Mouse (Mus musculus) MEL (cell line): ENCODE data around the gene Proser1. TPM values are rescaled to one million over a fixed set of nuclear protein-coding genes. Genes with fewer than 3 reads are reported as not detected.

ENCODE experiments used
- DNase-seq: peaks from one replicate; pipeline ENCODE4 v3.0.0; 2011; ENCODE audit warnings: low read depth, low spot score
- H3K27ac ChIP-seq: 2 replicates; pipeline ENCODE4 v1.5.1; 2012; ENCODE audit warnings: low read depth, mild to moderate bottlenecking, control low read depth, low read length, moderate library complexity; ENCODE audit not compliant: control insufficient read depth
- H3K27me3 ChIP-seq, 2 experiments: fragments of 150-350 bp in 1 of 2; sonication (generic) in 1 of 2; 2 replicates each; pipeline ENCODE4 v1.6.1; 2012; ENCODE audit warnings: low read length in 2 of 2, mild to moderate bottlenecking in 2 of 2, improper control_type of control experiment in 1 of 2, moderate library complexity in 1 of 2; ENCODE audit not compliant: insufficient read depth in 2 of 2, control insufficient read depth in 1 of 2
- H3K36me3 ChIP-seq, 2 experiments: 2 replicates each; pipeline ENCODE4 v1.6.1; 2012 to 2014; ENCODE audit warnings: low read length in 2 of 2, improper control_type of control experiment in 1 of 2, inconsistent platforms in 1 of 2, mild to moderate bottlenecking in 1 of 2; ENCODE audit not compliant: insufficient read depth in 2 of 2, control insufficient read depth in 1 of 2
- H3K4me1 ChIP-seq, 2 experiments: fragments of 150-350 bp in 1 of 2; sonication (generic) in 1 of 2; 2 replicates each; pipeline ENCODE4 v1.6.1; 2012; ENCODE audit warnings: low read length in 2 of 2, improper control_type of control experiment in 1 of 2, mild to moderate bottlenecking in 1 of 2; ENCODE audit not compliant: insufficient read depth in 2 of 2, control insufficient read depth in 1 of 2
- H3K4me3 ChIP-seq, 2 experiments: fragments of 150-350 bp in 1 of 2; sonication (generic) in 1 of 2; 2 replicates each; pipeline ENCODE4 v1.5.1; 2012; ENCODE audit warnings: low read depth in 2 of 2, low read length in 2 of 2, mild to moderate bottlenecking in 2 of 2, moderate library complexity in 2 of 2, control low read depth in 1 of 2, improper control_type of control experiment in 1 of 2; ENCODE audit not compliant: control insufficient read depth in 1 of 2, insufficient read depth in 1 of 2
- H3K79me2 ChIP-seq: 2 replicates; pipeline ENCODE4 v1.6.1; 2012; ENCODE audit warnings: mild to moderate bottlenecking, low read length, moderate library complexity; ENCODE audit not compliant: control insufficient read depth, poor library complexity, insufficient read depth
- H3K9ac ChIP-seq: 2 replicates; pipeline ENCODE4 v1.6.1; 2012; ENCODE audit warnings: low read depth, mild to moderate bottlenecking, control low read depth, low read length, moderate library complexity; ENCODE audit not compliant: control insufficient read depth, poor library complexity, severe bottlenecking
- H3K9me3 ChIP-seq: fragments of 150-350 bp; sonication (generic); replicated peaks from 2 replicates; pipeline ENCODE4 v1.6.1; 2012; ENCODE audit warnings: mild to moderate bottlenecking, low read length, improper control_type of control experiment, moderate library complexity; ENCODE audit not compliant: insufficient read depth
- BHLHE40 ChIP-seq: IDR thresholded peaks from 2 replicates; pipeline ENCODE4 v1.6.1; 2012; ENCODE audit warnings: low read depth, mild to moderate bottlenecking, inconsistent platforms, low read length, improper control_type of control experiment, borderline replicate concordance
- CHD2 ChIP-seq: IDR thresholded peaks from 2 replicates; pipeline ENCODE4 v1.6.1; 2011; ENCODE audit warnings: low read length, improper control_type of control experiment
- CTCF ChIP-seq, 3 experiments: IDR thresholded peaks in 2 of 3; conservative IDR thresholded peaks in 1 of 3; 2 replicates each; pipeline ENCODE4 v1.5.1; 2011 to 2012; ENCODE audit warnings: low read length in 3 of 3, low read depth in 2 of 3, mild to moderate bottlenecking in 2 of 3, improper control_type of control experiment in 1 of 3, inconsistent platforms in 1 of 3, mixed read lengths in 1 of 3, moderate library complexity in 1 of 3; ENCODE audit not compliant: control insufficient read depth in 1 of 3, insufficient read depth in 1 of 3, poor library complexity in 1 of 3, severe bottlenecking in 1 of 3
- ELF1 ChIP-seq: IDR thresholded peaks from 2 replicates; pipeline ENCODE4 v1.6.1; 2014; ENCODE audit warnings: low read depth, mild to moderate bottlenecking, inconsistent platforms, low read length, improper control_type of control experiment, moderate library complexity
- GATA1 ChIP-seq: IDR thresholded peaks from 2 replicates; pipeline ENCODE4 v1.6.1; 2011; ENCODE audit warnings: low read depth, low read length, improper control_type of control experiment
- HCFC1 ChIP-seq: IDR thresholded peaks from 2 replicates; pipeline ENCODE4 v1.6.1; 2012; ENCODE audit warnings: low read depth, mild to moderate bottlenecking, inconsistent platforms, low read length, improper control_type of control experiment, moderate library complexity
- JUND ChIP-seq: IDR thresholded peaks from 2 replicates; pipeline ENCODE4 v1.6.1; 2011; ENCODE audit warnings: low read depth, mild to moderate bottlenecking, improper control_type of control experiment, low read length
- MAFK ChIP-seq: IDR thresholded peaks from 2 replicates; pipeline ENCODE4 v1.6.1; 2011; ENCODE audit warnings: low read depth, mild to moderate bottlenecking, low read length, improper control_type of control experiment, borderline replicate concordance
- MAZ ChIP-seq: IDR thresholded peaks from 2 replicates; pipeline ENCODE4 v1.6.1; 2012; ENCODE audit warnings: low read depth, mild to moderate bottlenecking, inconsistent platforms, low read length, improper control_type of control experiment
- MXI1 ChIP-seq: IDR thresholded peaks from 2 replicates; pipeline ENCODE4 v1.6.1; 2011; ENCODE audit warnings: mild to moderate bottlenecking, low read depth, low read length, improper control_type of control experiment
- MYB ChIP-seq: IDR thresholded peaks from 2 replicates; pipeline ENCODE4 v1.6.1; 2011; ENCODE audit warnings: mild to moderate bottlenecking, low read depth, low read length, improper control_type of control experiment
- MYC ChIP-seq: IDR thresholded peaks from 2 replicates; pipeline ENCODE4 v1.6.1; 2011; ENCODE audit warnings: low read depth, mild to moderate bottlenecking, low read length, improper control_type of control experiment, moderate library complexity
- NELFE ChIP-seq: IDR thresholded peaks from 2 replicates; pipeline ENCODE4 v1.6.1; 2011; ENCODE audit warnings: low read depth, low read length, improper control_type of control experiment
- POLR2AphosphoS2 ChIP-seq: IDR thresholded peaks from 2 replicates; pipeline ENCODE4 v1.6.1; 2011; ENCODE audit warnings: low read length, improper control_type of control experiment
- RAD21 ChIP-seq: IDR thresholded peaks from 2 replicates; pipeline ENCODE4 v1.6.1; 2011; ENCODE audit warnings: mild to moderate bottlenecking, low read depth, low read length, improper control_type of control experiment
- SIN3A ChIP-seq: IDR thresholded peaks from 2 replicates; pipeline ENCODE4 v1.6.1; 2012; ENCODE audit warnings: low read length, improper control_type of control experiment, inconsistent platforms
- SMC3 ChIP-seq: IDR thresholded peaks from 2 replicates; pipeline ENCODE4 v1.6.1; 2011; ENCODE audit warnings: low read depth, low read length, improper control_type of control experiment
- TCF12 ChIP-seq: IDR thresholded peaks from 2 replicates; pipeline ENCODE4 v1.6.1; 2014; ENCODE audit warnings: low read depth, mild to moderate bottlenecking, inconsistent platforms, low read length, improper control_type of control experiment, moderate library complexity
- USF1 ChIP-seq: IDR thresholded peaks from 2 replicates; pipeline ENCODE4 v1.6.1; 2014; ENCODE audit warnings: low read depth, mild to moderate bottlenecking, inconsistent platforms, low read length, improper control_type of control experiment, moderate library complexity
- USF2 ChIP-seq, 2 experiments: IDR thresholded peaks; 2 replicates each; pipeline ENCODE4 v1.6.1; 2011 to 2012; ENCODE audit warnings: improper control_type of control experiment in 2 of 2, low read length in 2 of 2, borderline replicate concordance in 1 of 2, inconsistent platforms in 1 of 2, low read depth in 1 of 2, mild to moderate bottlenecking in 1 of 2; ENCODE audit not compliant: insufficient read depth in 1 of 2
- polyA plus RNA-seq, 2 experiments: library from polyadenylated mRNA; stranded (reverse) in 1 of 2; unstranded in 1 of 2; fragments of >175 nt in 1 of 2; fragments of >200 nt in 1 of 2; gene quantifications; 2 replicates each; pipeline versions ENCODE4 v1.2.1 to v1.2.4; 2012; ENCODE audit warnings: low replicate concordance in 2 of 2, low read depth in 1 of 2; ENCODE audit not compliant: insufficient read length in 2 of 2, insufficient read depth in 1 of 2, missing spikeins in 1 of 2
- total RNA-seq: library from RNA; depleted of rRNA; stranded (reverse); fragments of 300-350 nt; gene quantifications from 2 replicates; pipeline ENCODE4 v1.2.3, GENCODE M21; 2012

The Proser1 gene
- total and polyA plus RNA-seq, 3 experiments, result 3.5 to 107 (median 24.6) TPM

GRCm38 (mm10) chr3:53423576-53423975 lies 39.9 kb upstream of the Proser1 start:
- no peak for DNase-seq
- Histone ChIP-seq H3K36me3 (no peaks in the 10 kb centered on the region), H3K27me3 (no peaks in the 10 kb centered on the region), H3K27ac (no peak overlapping the region), H3K79me2 (no peaks in the 10 kb centered on the region), H3K4me1 (no peaks in the 10 kb centered on the region), H3K9me3 (no peaks in the 10 kb centered on the region), H3K4me3 (no peak overlapping the region), H3K9ac (no peak overlapping the region)
- TF ChIP-seq RAD21 (no peak), MXI1 (no peak), MAFK (no peak), USF2 (IDR thresholded peaks at IDR 0.05; ENCODE audit: borderline replicate concordance in 1 of 2, insufficient read depth in 1 of 2, low read depth in 1 of 2, low read length in 2 of 2) (no peak), BHLHE40 (no peak)

- Histone ChIP-seq H3K4me1 (no peaks in the 10 kb centered on the region; a peak in 1 of 4 replicates), H3K79me2 (no peaks in the 10 kb centered on the region), H3K9me3 (no peaks in the 10 kb centered on the region), H3K36me3 (no peaks in the 10 kb centered on the region), H3K27ac (no peak overlapping the region), H3K27me3 (no peaks in the 10 kb centered on the region), H3K9ac (no peak overlapping the region), H3K4me3 (no peak overlapping the region)
- TF ChIP-seq NELFE, result no peak
- no peak for TF ChIP-seq USF1
- peak in 2 of 3 experiments; percentile 21 to 32; a peak in 3 of 6 replicates for TF ChIP-seq CTCF (IDR thresholded peaks at IDR 0.05 in 2 of 3, conservative IDR thresholded peaks at IDR 0.05 in 1 of 3; ENCODE audit: control insufficient read depth in 1 of 3, insufficient read depth in 1 of 3, low read depth in 2 of 3, low read length in 3 of 3, poor library complexity in 1 of 3, severe bottlenecking in 1 of 3)
- TF ChIP-seq JUND, result no peak
- TF ChIP-seq MAZ, result no peak
- no peak for TF ChIP-seq CHD2
- peak; percentile 12 for DNase-seq
Measured at GRCm38 (mm10) chr3:53434610-53435009, 28.9 kb upstream of the Proser1 start.

GRCm38 (mm10) chr3:53436550-53436949 lies 26.9 kb upstream of the Proser1 start:
- Histone ChIP-seq H3K79me2 (no peaks in the 10 kb centered on the region), H3K9me3 (no peaks in the 10 kb centered on the region), H3K27me3 (no peaks in the 10 kb centered on the region), H3K4me1 (no peaks in the 10 kb centered on the region; a peak in 1 of 4 replicates), H3K4me3 (no peak overlapping the region), H3K27ac (no peak overlapping the region), H3K36me3 (no peaks in the 10 kb centered on the region)
- TF ChIP-seq TCF12 (no peak), MAZ (no peak), SIN3A (no peak), MAFK (no peak), SMC3 (no peak), POLR2AphosphoS2 (no peak), MYC (no peak), BHLHE40 (no peak), MXI1 (no peak), GATA1 (no peak), MYB (no peak), HCFC1 (no peak), ELF1 (no peak)
- TF ChIP-seq, all 39 proteins: peak for 0
- no peak for DNase-seq
- no peak overlapping the region for H3K9ac ChIP-seq
